Mouse (Mus musculus) left cerebral cortex, postnatal 10 days (tissue): ENCODE results near the gene Cbarp. TPM values are rescaled to one million over a fixed set of nuclear protein-coding genes. Genes with fewer than 3 reads are reported as not detected.

Experiments
- DNase-seq, 2 experiments: peaks; one replicate each; pipeline ENCODE4 v3.0.0; 2021 to 2022; ENCODE audit warnings: low spot score in 2 of 2, mixed read lengths in 1 of 2; ENCODE audit errors: extremely low spot score in 1 of 2
- intact Hi-C: fragments of 180-260 bp; cut with DNase I; formaldehyde crosslinking; loops from one replicate; pipeline ENCODE4 v1.15.1; 2025
- total RNA-seq, 2 experiments: library from RNA; stranded (reverse); gene quantifications; 2 replicates each; pipeline ENCODE4 v1.2.3; 2021

Cbarp gene
- total RNA-seq, 2 experiments from 2014 or later: 394 to 415 TPM

DNA sequence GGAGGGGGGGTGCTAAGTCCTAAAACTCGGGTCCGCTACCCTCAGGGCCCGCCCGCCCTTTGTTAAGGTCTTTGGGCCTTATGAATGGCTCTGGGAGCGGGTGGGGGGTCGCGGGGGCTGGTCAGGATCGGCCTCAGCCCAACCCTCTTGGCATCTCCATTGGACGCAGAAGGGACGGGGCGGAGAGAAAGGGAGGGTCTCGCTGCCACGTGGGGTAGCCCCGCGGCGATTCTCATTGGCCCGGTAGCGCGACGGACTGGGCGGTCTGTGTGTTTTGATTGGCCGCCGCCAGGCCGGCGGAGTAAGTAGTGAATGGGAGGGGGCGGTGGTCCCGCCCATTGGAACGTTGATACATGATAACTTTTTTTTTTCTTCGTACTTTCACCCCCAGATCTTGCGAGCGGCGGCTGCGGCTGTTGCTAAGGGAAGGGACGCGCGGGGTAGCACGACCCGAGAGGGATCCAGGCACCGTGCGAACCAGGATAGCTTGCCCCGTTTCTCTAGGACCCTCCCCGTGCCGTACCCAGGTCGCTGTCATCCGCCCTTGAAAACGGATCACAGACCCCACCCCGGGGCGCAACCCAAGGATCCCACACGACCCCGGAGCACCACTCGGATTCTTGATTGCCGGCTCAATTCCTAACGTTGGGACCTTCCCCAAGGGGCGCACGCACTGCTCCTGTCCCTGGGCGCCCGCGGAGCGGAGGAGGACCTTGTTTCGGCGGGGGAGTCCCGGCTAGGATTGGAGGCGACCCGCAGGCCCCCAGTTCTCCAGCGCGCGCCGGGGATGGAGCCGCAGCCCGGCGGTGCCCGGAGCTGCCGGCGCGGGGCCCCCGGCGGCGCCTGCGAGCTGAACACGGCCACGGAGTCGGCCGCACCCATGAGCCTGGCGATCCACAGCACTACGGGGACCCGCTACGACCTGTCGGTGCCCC, 8.9 kb upstream of the Cbarp start:
- intact Hi-C loops: loop anchor here (2.0 kb wide), 1 partner anchor 15 kb away; the partner anchor contains the start of gene Cirbp
- peak; percentile 98 to 99 for DNase-seq

- DNase-seq: peak; percentile 92 to 97
- intact Hi-C loops: loop anchor here (2.0 kb wide), 1 partner anchor 16 kb away; the partner anchor contains the start of gene Cirbp
Measured at GRCm38 (mm10) chr10:80148610-80149290, 8.1 kb upstream of the Cbarp start.

GRCm38 (mm10) chr10:80147719-80148601, 7.3 kb upstream of the Cbarp start, which contains the start of gene Midn:
Midn (plus strand) TSS chr10:80148272.
- intact Hi-C loops: loop anchor here (2.0 kb wide), 1 partner anchor 17 kb away; the partner anchor contains the start of gene Cirbp
- peak in 1 of 2 experiments; percentile 87 for DNase-seq

GRCm38 (mm10) chr10:80147146-80147718, 6.6 kb upstream of the Cbarp start:
- DNase-seq: peak in 1 of 2 experiments; percentile 35

DNA sequence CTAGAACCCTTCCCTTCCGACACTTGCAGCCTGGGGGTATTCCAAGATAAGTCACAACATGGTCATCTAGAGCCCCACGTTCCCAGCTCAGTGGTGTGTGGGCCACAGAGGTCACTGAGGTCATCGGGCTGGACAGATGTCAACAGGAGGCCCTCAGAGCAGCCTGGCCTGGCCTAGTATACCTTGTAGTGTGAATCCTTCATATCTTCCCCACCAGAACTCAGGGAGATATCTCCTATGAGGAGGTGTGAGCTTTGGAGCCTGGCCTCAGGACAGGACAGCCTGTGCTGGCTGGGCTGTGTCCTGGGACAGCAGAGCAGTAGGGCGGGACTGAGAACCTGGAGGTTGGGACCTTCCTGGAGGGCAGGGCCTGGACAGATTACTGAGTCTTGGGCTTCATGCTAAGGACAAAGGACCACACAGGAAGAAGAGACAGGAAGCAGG, 6.0 kb upstream of the Cbarp start:
- intact Hi-C loops: no loop called here
- peak in 1 of 2 experiments; percentile 58 for DNase-seq

More at GRCm38 (mm10) chr10:80147146-80147718, 6.6 kb upstream of the Cbarp start:
- intact Hi-C loops: no loop called here

- intact Hi-C loops: no loop called here
Measured at GRCm38 (mm10) chr10:80145896-80146295, 5.3 kb upstream of the Cbarp start.

DNA sequence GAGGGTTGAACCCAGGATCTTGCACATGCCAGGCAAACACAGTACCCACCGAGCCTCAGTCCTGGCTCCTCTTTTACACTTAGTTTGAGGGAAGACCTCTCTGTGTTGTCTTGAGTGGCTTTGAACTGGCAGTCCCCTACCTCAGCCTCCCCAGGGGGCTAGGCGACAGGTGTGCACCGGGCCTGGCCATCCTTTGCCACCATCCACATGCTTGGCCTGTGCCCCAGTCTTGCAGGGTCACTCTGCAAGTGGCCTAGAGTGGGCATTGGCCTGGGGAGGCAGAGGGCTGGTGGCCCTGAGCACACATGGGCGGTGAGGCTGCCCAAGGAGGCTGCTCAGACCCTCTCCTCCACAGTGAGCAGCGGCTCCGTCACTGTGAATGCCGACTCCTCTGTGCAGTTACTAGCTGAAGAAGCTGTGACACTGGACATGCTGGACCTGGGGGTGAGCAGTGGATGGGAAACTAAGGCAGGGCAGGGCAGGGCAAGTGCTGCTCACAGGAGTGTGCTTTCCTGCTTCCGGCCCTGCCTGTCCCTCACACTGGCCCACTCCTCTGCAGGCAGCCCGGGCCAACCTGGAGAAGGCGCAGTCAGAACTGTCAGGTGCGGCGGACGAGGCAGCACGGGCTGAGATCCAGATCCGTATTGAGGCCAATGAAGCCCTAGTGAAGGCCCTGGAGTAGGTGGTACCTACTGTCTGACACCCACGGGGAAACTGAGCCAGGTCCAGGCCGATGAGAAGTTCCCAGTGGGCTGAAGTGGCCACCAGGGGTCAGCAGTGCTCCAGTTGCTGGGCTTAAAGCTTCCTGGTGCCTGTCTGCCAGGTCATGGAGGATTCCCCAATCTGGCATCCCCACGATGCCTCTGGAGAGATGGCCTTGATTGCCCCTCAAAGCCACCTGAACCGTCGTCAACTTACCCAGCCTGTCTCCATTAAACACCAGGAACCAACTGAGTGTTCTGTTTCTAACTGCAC, 4.5 kb upstream of the Cbarp start:
- intact Hi-C loops: no loop called here
- peak in 1 of 2 experiments; percentile 84 for DNase-seq

More at GRCm38 (mm10) chr10:80145896-80146295, 5.3 kb upstream of the Cbarp start:
- DNase-seq: peak in 1 of 2 experiments; percentile 73

DNA sequence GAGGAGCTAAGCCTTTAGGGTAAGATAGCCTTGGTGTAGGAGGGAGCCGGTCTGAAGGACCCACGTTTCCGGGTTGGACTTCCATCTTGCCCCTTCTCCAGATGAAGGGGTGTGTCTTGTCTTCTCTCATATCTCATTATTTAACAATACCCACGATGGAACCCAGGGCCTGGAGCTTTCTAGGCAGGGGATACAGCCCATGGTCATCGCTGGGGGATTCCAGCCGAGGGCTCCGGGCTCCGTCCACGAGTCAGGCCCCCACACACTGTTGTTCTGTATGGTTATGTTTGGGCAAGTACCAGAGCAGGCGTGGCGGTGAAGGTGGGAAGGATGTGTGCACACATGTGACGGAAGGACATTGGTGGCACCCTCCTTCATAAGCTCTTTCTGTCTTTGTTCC, 3.5 kb upstream of the Cbarp start:
- intact Hi-C loops: no loop called here
- DNase-seq: peak in 1 of 2 experiments; percentile 33

DNA sequence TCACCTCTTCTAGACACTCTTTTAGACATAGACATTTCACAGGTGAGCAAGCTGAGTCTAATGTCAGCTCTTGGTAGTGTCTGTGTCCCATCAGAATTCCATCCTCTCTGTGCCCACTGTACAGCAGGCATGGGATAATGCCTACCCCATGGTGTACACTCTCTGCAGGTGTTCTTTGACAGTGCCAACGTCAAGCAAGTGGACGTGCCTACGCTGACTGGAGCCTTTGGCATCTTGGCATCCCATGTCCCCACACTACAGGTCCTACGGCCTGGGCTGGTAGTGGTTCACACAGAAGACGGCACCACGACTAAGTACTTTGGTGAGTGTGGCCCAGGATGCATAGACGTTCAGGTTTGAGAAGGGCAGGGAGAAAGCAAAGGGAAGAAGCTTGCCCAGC, 3.0 kb upstream of the Cbarp start:
- intact Hi-C loops: no loop called here

GRCm38 (mm10) chr10:80142530-80142925, 1.9 kb upstream of the Cbarp start:
- intact Hi-C loops: no loop called here
- no peak for DNase-seq

More for the DNA sequence above, 3.0 kb upstream of the Cbarp start:
- DNase-seq: no peak

- intact Hi-C loops: no loop called here
Measured at GRCm38 (mm10) chr10:80141786-80142529, 1.3 kb upstream of the Cbarp start.

GRCm38 (mm10) chr10:80141243-80141642, 608 bp upstream of the Cbarp start:
- intact Hi-C loops: no loop called here

More at GRCm38 (mm10) chr10:80141786-80142529, 1.3 kb upstream of the Cbarp start:
- DNase-seq: peak; percentile 96 to 97

DNA sequence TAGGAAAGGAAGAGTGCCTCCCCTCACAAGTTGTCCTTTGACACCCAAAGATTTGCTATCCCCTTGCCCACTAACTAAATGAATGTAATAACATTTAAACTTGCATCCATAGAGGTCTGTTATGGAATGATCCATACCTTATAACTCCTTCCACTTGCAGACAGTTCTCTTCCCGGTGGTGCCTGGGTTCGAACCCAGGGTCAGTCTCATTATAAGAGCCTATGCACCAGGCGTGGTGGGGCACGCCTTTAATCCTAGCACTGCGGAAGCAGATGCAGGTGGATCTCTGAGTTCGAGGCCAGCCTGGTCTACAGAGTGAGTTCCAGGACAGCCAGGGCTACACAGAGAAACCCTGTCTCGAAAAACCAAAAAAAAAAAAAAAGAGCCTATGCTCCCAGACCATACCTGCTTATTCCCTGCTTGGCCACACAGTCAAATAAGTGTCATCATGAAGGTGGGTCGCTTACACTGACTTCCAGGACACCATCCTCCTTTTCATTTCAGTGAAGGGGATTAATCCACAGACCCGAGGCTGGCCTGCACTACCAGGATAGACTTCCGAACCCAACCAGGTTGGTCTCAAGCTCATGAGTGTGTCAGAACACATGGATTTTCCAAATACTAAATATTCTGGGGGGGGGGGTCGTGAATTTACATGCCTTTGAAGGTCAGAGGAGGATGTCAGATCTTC, 515 bp downstream of the Cbarp start:
- intact Hi-C loops: no loop called here

More at GRCm38 (mm10) chr10:80141243-80141642, 608 bp upstream of the Cbarp start:
- DNase-seq: peak; percentile 94 to 98

GRCm38 (mm10) chr10:80139439-80139775, 1.2 kb downstream of the Cbarp start:
- intact Hi-C loops: no loop called here
- no peak for DNase-seq

More for the DNA sequence above, 515 bp downstream of the Cbarp start:
- peak in 1 of 2 experiments; percentile 24 for DNase-seq

- intact Hi-C loops: no loop called here
- DNase-seq: peak in 1 of 2 experiments; percentile 85
Measured at GRCm38 (mm10) chr10:80138553-80139438, 1.8 kb downstream of the Cbarp start, which contains the start of gene Atp5d. Atp5d (plus strand) TSS chr10:80138632.
